Mouse (Mus musculus) neural tube, embryonic 11.5 days (tissue): ENCODE data around the gene Olfr517. TPM values are rescaled to one million over a fixed set of nuclear protein-coding genes. Genes with fewer than 3 reads are reported as not detected.

Experiments used
- ATAC-seq: fragments of 200-750 bp; cut with Nextera tagmentation; 2 replicates; pipeline ENCODE4 v1.8.0; 2017; ENCODE audit warnings: moderate number of reproducible peaks, mild to moderate bottlenecking, moderate TSS enrichment, moderate library complexity; ENCODE audit not compliant: insufficient read depth, low FRiP score, low TSS enrichment
- DNase-seq: peaks from one replicate; pipeline ENCODE4 v3.0.0-alpha.2; 2015; ENCODE audit warnings: low spot score
- H3K27ac ChIP-seq: fragments of 300-500 bp; sonication (generic); 2 replicates; pipeline ENCODE4 v1.5.1; 2014; ENCODE audit warnings: low read depth, mild to moderate bottlenecking, low read length
- H3K27me3 ChIP-seq: fragments of 300-500 bp; sonication (generic); 2 replicates; pipeline ENCODE4 v1.6.1; 2014; ENCODE audit warnings: mild to moderate bottlenecking, low read length, mixed read lengths; ENCODE audit not compliant: control insufficient read depth, insufficient read depth
- H3K36me3 ChIP-seq: fragments of 300-500 bp; sonication (generic); 2 replicates; pipeline ENCODE4 v1.6.1; 2014; ENCODE audit warnings: mild to moderate bottlenecking, low read length, moderate library complexity, mixed read lengths; ENCODE audit not compliant: control insufficient read depth, insufficient read depth
- H3K4me1 ChIP-seq: fragments of 300-500 bp; sonication (generic); 2 replicates; pipeline ENCODE4 v1.6.1; 2014; ENCODE audit warnings: low read length, mixed read lengths; ENCODE audit not compliant: control insufficient read depth, insufficient read depth
- H3K4me2 ChIP-seq: fragments of 300-500 bp; sonication (generic); 2 replicates; pipeline ENCODE4 v1.6.1; 2014; ENCODE audit warnings: low read depth, mild to moderate bottlenecking, moderate library complexity
- H3K4me3 ChIP-seq: fragments of 300-500 bp; sonication (generic); 2 replicates; pipeline ENCODE4 v1.5.1; 2014; ENCODE audit warnings: low read depth, low read length
- H3K9ac ChIP-seq: fragments of 300-500 bp; sonication (generic); 2 replicates; pipeline ENCODE4 v1.6.1; 2014; ENCODE audit warnings: mild to moderate bottlenecking, low read length
- H3K9me3 ChIP-seq: fragments of 300-500 bp; sonication (generic); 2 replicates; pipeline ENCODE4 v1.6.1; 2016; ENCODE audit warnings: low read length; ENCODE audit not compliant: control insufficient read depth
- WGBS: fragments of 180-500 bp; shearing (Covaris S2); extraction: QIAGEN DNeasy Blood & Tissue Kit; methylation state at CpG from one replicate; pipeline ENCODE4 v1.1.7; 2014; 5-methylcytosine and 5-hydroxymethylcytosine counted together
- polyA plus RNA-seq: library from polyadenylated mRNA; unstranded; fragments of >200 nt; fragmentation: Nextera tagmentation; extraction: Ambion mirVana; gene quantifications from 2 replicates; pipeline ENCODE4 v1.2.1, GENCODE M21; 2014

The Olfr517 gene
- polyA plus RNA-seq: not detected in 2 replicates

- DNase-seq (no peak), ATAC-seq (no peak)
- Histone ChIP-seq H3K27me3 (no peaks in the 10 kb centered on the region), H3K9me3 (no peaks in the 10 kb centered on the region), H3K36me3 (no peaks in the 10 kb centered on the region), H3K4me2 (no peak within 1 kb of the TSS), H3K9ac (no peak within 1 kb of the TSS), H3K27ac (no peak within 1 kb of the TSS), H3K4me3 (no peak within 1 kb of the TSS), H3K4me1 (no peaks in the 10 kb centered on the region)
- WGBS: 73% methylated on average over 2 of the region's 2 CpGs
These were observed at the start of gene Olfr517 for GRCm38 (mm10) chr7:108872279-108872678. TSS of gene Olfr517 (minus strand) at chr7:108872379.

- Histone ChIP-seq H3K27ac (no peak overlapping the region), H3K9ac (no peak overlapping the region), H3K27me3 (no peaks in the 10 kb centered on the region), H3K36me3 (no peaks in the 10 kb centered on the region), H3K4me1 (no peaks in the 10 kb centered on the region), H3K4me3 (no peak overlapping the region), H3K9me3 (no peaks in the 10 kb centered on the region), H3K4me2 (no peak overlapping the region)
- ATAC-seq: no peak
- no peak for DNase-seq
- WGBS: 85% methylated on average over 2 of the region's 2 CpGs
These were observed 31.8 kb upstream of the Olfr517 start for GRCm38 (mm10) chr7:108903969-108904368.

- WGBS: 82% methylated on average over 5 of the region's 5 CpGs
- Histone ChIP-seq H3K27me3 (no peaks in the 10 kb centered on the region), H3K4me3 (no peak within 1 kb of the TSS), H3K4me2 (no peak within 1 kb of the TSS), H3K36me3 (no peaks in the 10 kb centered on the region), H3K27ac (no peak within 1 kb of the TSS), H3K4me1 (no peaks in the 10 kb centered on the region), H3K9me3 (no peaks in the 10 kb centered on the region), H3K9ac (no peak within 1 kb of the TSS)
- DNase-seq (no peak), ATAC-seq (no peak)
These were observed 22.1 kb upstream of the Olfr517 start, which contains the start of gene Olfr519 for GRCm38 (mm10) chr7:108894320-108894719. TSS of gene Olfr519 (minus strand) at chr7:108894420.

GRCm38 (mm10) chr7:108884906-108885305 is 12.7 kb upstream of the Olfr517 start, which contains the start of gene Olfr518:
TSS of gene Olfr518 (minus strand) at chr7:108885006.
- Histone ChIP-seq H3K4me2 (no peak within 1 kb of the TSS), H3K4me1 (no peaks in the 10 kb centered on the region), H3K9ac (no peak within 1 kb of the TSS), H3K36me3 (no peaks in the 10 kb centered on the region), H3K9me3 (no peaks in the 10 kb centered on the region), H3K4me3 (no peak within 1 kb of the TSS), H3K27me3 (no peaks in the 10 kb centered on the region), H3K27ac (no peak within 1 kb of the TSS)
- 79% methylated on average over 4 of the region's 4 CpGs for WGBS
- no peak for DNase-seq
- ATAC-seq: no peak

- Histone ChIP-seq H3K9me3 (no peaks in the 10 kb centered on the region), H3K27ac (no peak within 1 kb of the TSS), H3K4me2 (no peak within 1 kb of the TSS), H3K4me3 (no peak within 1 kb of the TSS), H3K9ac (no peak within 1 kb of the TSS), H3K4me1 (no peaks in the 10 kb centered on the region), H3K27me3 (no peaks in the 10 kb centered on the region), H3K36me3 (no peaks in the 10 kb centered on the region)
- ATAC-seq (no peak), DNase-seq (no peak)
- WGBS: 89% methylated on average over 2 of the region's 2 CpGs
These were observed 21.8 kb downstream of the Olfr517 start, which contains the start of gene Olfr516 for GRCm38 (mm10) chr7:108850429-108850828. TSS of gene Olfr516 (minus strand) at chr7:108850529.

GRCm38 (mm10) chr7:108825897-108826296 is 46.3 kb downstream of the Olfr517 start, which contains the start of gene Olfr514:
TSS of gene Olfr514 (minus strand) at chr7:108825997.
- no peak for ATAC-seq

More at GRCm38 (mm10) chr7:108825897-108826296, 46.3 kb downstream of the Olfr517 start, which contains the start of gene Olfr514:
- Histone ChIP-seq H3K36me3 (no peaks in the 10 kb centered on the region), H3K4me3 (no peak within 1 kb of the TSS), H3K4me1 (no peaks in the 10 kb centered on the region), H3K9ac (no peak within 1 kb of the TSS), H3K9me3 (no peaks in the 10 kb centered on the region), H3K27ac (no peak within 1 kb of the TSS), H3K27me3 (no peaks in the 10 kb centered on the region), H3K4me2 (no peak within 1 kb of the TSS)
- DNase-seq: no peak

Other genes starting within 250 kb of the Olfr517 start
- gene Olfr508, start 242.4 kb downstream of the Olfr517 start, polyA plus RNA-seq: not detected in 2 replicates
- gene Olfr509, start 220.5 kb downstream of the Olfr517 start, polyA plus RNA-seq: not detected in 2 replicates
- gene Olfr510, start 206.0 kb downstream of the Olfr517 start, polyA plus RNA-seq: not detected in 2 replicates
- not detected in 2 replicates for gene Olfr512, start 159.1 kb downstream of the Olfr517 start, polyA plus RNA-seq
- not detected in 2 replicates for gene Olfr513, start 121.4 kb downstream of the Olfr517 start, polyA plus RNA-seq
- not detected in 2 replicates for gene Olfr514, start 46.4 kb downstream of the Olfr517 start, polyA plus RNA-seq
- not detected in 2 replicates for gene Olfr516, start 21.9 kb downstream of the Olfr517 start, polyA plus RNA-seq
- not detected in 2 replicates for gene Olfr518, start 12.6 kb upstream of the Olfr517 start, polyA plus RNA-seq
- not detected in 2 replicates for gene Olfr519, start 22.0 kb upstream of the Olfr517 start, polyA plus RNA-seq
- gene Nlrp10, start 57.8 kb upstream of the Olfr517 start, polyA plus RNA-seq: not detected in 2 replicates
- 92.6 and 95.4 TPM in 2 replicates for gene Eif3f, start 62.0 kb upstream of the Olfr517 start, polyA plus RNA-seq
- gene Tub, start 78.0 kb upstream of the Olfr517 start, polyA plus RNA-seq: 16.9 and 20.0 TPM in 2 replicates
- gene Ric3, start 211.0 kb upstream of the Olfr517 start, polyA plus RNA-seq: 17.4 and 18.1 TPM in 2 replicates